Mouse (Mus musculus): ENCODE measurements around the gene Mapk10. TPM values are rescaled to one million over a fixed set of nuclear protein-coding genes. Genes with fewer than 3 reads are reported as not detected.

The Mapk10 gene
- polyA plus RNA-seq (2015; fragmentation: Nextera tagmentation; extraction: Ambion mirVana), result 2.0 and 2.6 TPM in 2 replicates

DNA sequence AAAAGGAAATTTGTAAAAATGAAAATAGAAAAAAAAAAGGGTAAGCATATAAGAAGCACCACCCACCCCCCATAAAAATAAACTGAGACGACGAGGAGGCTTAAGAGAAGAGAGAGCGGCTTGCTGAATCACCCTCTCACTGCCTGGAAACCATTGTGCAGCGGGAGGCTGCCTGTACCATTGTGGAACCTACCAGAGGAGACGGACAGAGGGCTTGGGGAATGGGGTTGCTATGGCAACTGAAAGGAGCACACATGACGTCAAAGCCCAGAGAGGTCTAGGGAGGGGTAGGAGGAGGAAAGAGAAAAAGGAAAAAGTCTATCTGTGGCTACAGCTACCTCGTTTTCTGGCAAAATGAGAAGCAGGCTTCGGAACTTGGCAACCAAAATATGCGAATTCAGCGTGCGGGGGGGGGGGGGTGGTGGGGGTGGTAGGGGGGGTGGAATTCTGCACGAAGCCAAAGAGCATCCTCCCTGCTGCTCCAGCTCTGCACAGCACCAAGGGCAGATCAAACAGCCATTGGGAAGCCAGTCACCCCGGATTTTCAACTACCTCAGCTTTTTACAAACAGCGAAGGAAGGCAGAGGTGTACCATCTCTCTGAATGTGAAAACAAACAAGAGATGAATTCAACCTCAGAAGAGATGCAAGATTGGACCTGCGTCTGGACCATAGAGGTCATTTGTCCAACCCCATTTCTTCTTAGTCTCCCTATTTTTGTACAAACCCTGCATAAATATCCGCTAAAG is at the start of gene Mapk10:
TSS of gene Mapk10 (minus strand) at position 234 of the 748 bp plus-strand sequence.
- peak within 1 kb of the TSS; percentile 62 for H3K4me2 ChIP-seq
- H3K9ac ChIP-seq, result no peak within 1 kb of the TSS
- H3K27ac ChIP-seq, result no peak within 1 kb of the TSS
- H3K27me3 ChIP-seq, result no peaks in the 10 kb centered on the region
- H3K4me1 ChIP-seq (replicated peaks), result peaks cover 7% of the 10 kb centered on the region
- H3K36me3 ChIP-seq, result no peaks in the 10 kb centered on the region
- WGBS, result 10% methylated on average over 16 of the region's 16 CpGs
- H3K9me3 ChIP-seq (replicated peaks), result no peaks in the 10 kb centered on the region
- H3K4me3 ChIP-seq, result peak within 1 kb of the TSS; percentile 38
- peak; percentile 90 for ATAC-seq (replicated peaks; ENCODE audit: insufficient number of reproducible peaks, insufficient read depth, low FRiP score, low read depth)

DNA sequence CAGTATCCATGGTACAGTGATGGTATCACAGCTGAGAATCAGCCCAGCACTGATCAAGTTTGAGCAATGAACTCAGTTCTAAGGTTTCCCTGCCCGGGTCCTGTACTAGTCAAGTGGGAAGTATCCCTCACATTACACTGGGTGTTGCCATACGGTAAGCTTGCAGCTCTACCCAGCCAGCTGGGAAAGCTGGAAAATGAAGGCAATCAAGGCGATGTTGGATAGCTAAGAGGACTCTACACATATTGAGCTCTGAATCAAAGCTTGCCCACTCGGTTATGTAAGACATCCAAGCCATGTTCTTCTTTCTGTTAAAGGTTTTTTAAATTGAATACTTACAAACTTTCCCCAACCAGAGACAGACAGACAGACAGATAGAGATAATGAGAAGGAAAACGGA is 45.0 kb upstream of the Mapk10 start:
- Histone ChIP-seq H3K4me3 (no peak overlapping the region), H3K27ac (no peak overlapping the region), H3K36me3 (no peaks in the 10 kb centered on the region), H3K4me1 (replicated peaks) (no peaks in the 10 kb centered on the region), H3K27me3 (no peaks in the 10 kb centered on the region), H3K4me2 (no peak overlapping the region), H3K9ac (no peak overlapping the region), H3K9me3 (replicated peaks) (no peaks in the 10 kb centered on the region)
- ATAC-seq (replicated peaks; ENCODE audit: insufficient number of reproducible peaks, insufficient read depth, low FRiP score, low read depth), result no peak
- 81% methylated on average over 5 of the region's 5 CpGs for WGBS

DNA sequence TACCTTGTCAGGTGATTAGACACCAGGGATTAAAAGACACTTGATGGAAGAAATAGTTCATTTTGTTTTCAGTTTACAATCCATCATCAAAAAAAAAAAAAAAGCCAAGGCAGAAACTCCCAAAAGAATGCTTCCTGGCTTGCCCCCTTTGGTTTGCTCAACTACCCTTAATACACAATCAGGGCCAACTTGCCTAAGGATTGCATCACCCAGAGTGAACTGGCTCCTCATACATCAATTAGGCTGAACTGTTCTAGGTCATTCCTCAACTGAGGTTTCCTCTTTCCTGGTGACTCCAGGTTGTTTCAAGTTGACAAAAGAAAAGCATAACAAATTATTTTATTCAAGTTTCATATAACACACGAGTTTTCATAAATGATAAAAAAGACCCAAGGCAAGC is 31.3 kb upstream of the Mapk10 start:
- no peaks in the 10 kb centered on the region for H3K27me3 ChIP-seq
- no peaks in the 10 kb centered on the region for H3K9me3 ChIP-seq (replicated peaks)
- H3K27ac ChIP-seq, result no peak overlapping the region
- no peaks in the 10 kb centered on the region for H3K36me3 ChIP-seq
- H3K9ac ChIP-seq, result no peak overlapping the region
- ATAC-seq (replicated peaks; ENCODE audit: insufficient number of reproducible peaks, insufficient read depth, low FRiP score, low read depth), result no peak
- H3K4me2 ChIP-seq, result no peak overlapping the region
- 54% methylated on average over 1 of the region's 1 CpGs for WGBS
- H3K4me3 ChIP-seq, result no peak overlapping the region
- H3K4me1 ChIP-seq (replicated peaks), result no peaks in the 10 kb centered on the region

DNA sequence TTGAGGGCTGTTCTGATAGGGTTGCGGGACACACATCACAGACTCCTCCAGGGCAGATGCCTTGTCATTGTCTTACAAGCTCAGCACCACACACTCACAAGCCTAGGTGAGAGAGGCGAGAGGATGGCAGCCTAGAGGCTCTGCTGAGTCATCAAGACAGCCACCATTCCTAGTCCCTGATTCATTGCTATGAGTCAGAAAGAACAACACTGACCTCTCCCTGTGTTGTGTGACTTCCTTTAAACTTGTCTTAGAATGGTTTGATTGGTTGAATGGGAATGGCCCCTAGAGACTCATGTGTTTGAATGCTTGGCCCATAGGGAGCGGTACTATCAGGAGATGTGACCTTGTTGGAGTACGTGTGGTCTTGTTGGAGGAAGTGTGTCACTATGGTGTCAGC is 20.7 kb upstream of the Mapk10 start:
- Histone ChIP-seq H3K4me1 (replicated peaks) (no peaks in the 10 kb centered on the region), H3K9ac (no peak overlapping the region), H3K27me3 (no peaks in the 10 kb centered on the region), H3K27ac (no peak overlapping the region), H3K4me2 (no peak overlapping the region), H3K4me3 (no peak overlapping the region), H3K9me3 (replicated peaks) (no peaks in the 10 kb centered on the region), H3K36me3 (no peaks in the 10 kb centered on the region)
- WGBS, result 76% methylated on average over 4 of the region's 4 CpGs
- no peak for ATAC-seq (replicated peaks; ENCODE audit: insufficient number of reproducible peaks, insufficient read depth, low FRiP score, low read depth)

DNA sequence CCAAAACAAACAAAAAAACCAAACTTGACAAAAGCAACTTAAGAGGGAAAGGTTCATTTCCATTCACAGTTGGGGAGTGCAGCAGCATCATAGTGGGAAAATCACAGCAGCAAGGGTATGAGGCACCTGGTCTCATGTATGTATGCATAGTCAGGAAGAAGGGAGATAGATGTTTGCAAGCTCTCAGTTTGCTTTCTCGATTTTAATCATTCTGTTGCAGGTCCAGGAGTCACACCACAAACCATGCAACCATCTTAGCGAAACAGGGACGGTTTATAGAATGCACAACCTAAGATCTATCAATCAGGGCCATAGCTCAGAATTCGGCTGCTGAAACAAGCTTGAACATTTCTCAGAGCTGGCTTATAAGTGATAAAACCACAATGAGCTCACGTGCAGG is 19.2 kb upstream of the Mapk10 start:
- Histone ChIP-seq H3K4me2 (no peak overlapping the region), H3K4me1 (replicated peaks) (no peaks in the 10 kb centered on the region), H3K4me3 (no peak overlapping the region), H3K27me3 (no peaks in the 10 kb centered on the region), H3K36me3 (no peaks in the 10 kb centered on the region), H3K9ac (no peak overlapping the region), H3K27ac (no peak overlapping the region), H3K9me3 (replicated peaks) (no peaks in the 10 kb centered on the region)
- 77% methylated on average over 5 of the region's 5 CpGs for WGBS
- no peak for ATAC-seq (replicated peaks; ENCODE audit: insufficient number of reproducible peaks, insufficient read depth, low FRiP score, low read depth)

DNA sequence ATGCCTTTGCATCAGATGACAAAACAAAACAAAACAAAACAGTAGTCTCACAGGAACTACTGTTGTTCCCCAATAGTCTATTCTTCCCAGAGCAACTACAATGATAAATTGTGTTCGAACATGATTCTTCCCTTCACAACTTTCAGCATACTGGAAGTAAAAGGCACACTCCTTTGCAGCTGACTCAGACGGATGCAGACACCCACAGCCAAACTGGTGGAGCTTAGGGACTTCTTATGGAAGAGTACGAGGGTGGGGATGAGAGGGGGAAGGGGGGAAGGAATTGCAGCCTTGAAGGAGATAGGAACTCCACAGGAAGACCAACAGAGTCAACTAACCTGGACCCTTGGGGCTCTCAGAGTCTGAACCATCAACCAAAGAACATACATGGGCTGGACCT is 18.2 kb upstream of the Mapk10 start:
- Histone ChIP-seq H3K27me3 (no peaks in the 10 kb centered on the region), H3K27ac (no peak overlapping the region), H3K9ac (no peak overlapping the region), H3K4me3 (no peak overlapping the region), H3K4me2 (no peak overlapping the region), H3K9me3 (replicated peaks) (no peaks in the 10 kb centered on the region), H3K36me3 (no peaks in the 10 kb centered on the region), H3K4me1 (replicated peaks) (no peaks in the 10 kb centered on the region)
- 66% methylated on average over 3 of the region's 3 CpGs for WGBS
- no peak for ATAC-seq (replicated peaks; ENCODE audit: insufficient number of reproducible peaks, insufficient read depth, low FRiP score, low read depth)

DNA sequence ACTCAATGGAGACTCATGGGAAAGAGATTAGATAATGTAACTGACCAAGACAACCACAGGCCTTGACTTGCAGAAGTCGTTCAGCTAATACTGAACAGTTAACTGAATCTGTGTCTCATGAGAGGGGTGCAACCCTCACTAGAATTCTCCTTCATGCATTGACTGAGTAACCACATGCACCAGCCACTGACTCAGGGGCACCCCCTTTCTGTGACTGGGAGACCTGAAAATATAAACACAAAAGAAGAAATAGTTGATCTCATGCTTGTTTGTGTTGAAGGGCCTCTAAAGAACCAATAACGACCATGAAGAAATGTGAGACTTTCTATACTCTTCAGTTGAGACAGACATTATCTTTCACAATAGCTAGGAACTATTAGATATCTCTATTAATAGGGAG is 10.9 kb upstream of the Mapk10 start:
- no peak overlapping the region for H3K4me2 ChIP-seq
- H3K9me3 ChIP-seq (replicated peaks), result no peaks in the 10 kb centered on the region
- H3K27ac ChIP-seq, result no peak overlapping the region
- H3K27me3 ChIP-seq, result no peaks in the 10 kb centered on the region
- H3K9ac ChIP-seq, result no peak overlapping the region
- no peaks in the 10 kb centered on the region for H3K4me1 ChIP-seq (replicated peaks)
- no peaks in the 10 kb centered on the region for H3K36me3 ChIP-seq
- no peak for ATAC-seq (replicated peaks; ENCODE audit: insufficient number of reproducible peaks, insufficient read depth, low FRiP score, low read depth)
- 24% methylated on average over 2 of the region's 2 CpGs for WGBS
- H3K4me3 ChIP-seq, result no peak overlapping the region

DNA sequence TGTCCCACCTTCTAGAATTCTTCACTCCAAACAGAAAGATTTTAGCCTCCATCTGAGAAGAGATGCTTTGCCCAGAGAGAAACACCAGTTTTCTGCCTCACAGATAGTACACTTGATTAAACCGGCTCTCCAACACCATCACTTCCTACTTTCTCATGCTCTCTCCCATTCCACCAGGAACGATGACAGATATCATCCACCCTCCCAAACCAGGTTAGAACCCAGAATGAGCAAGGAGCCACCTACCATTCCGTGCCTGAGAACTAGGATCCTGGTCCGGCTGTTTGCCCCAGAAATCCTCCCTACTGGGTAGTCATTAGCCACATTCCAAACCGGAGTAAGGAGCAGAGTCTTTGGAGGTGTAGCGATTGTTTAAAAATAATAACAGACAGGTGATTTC is 490 bp downstream of the Mapk10 start:
- Histone ChIP-seq H3K4me2 (peak overlapping the region; percentile 62), H3K4me3 (peak overlapping the region; percentile 38), H3K9ac (no peak overlapping the region), H3K4me1 (replicated peaks) (peaks cover 7% of the 10 kb centered on the region), H3K9me3 (replicated peaks) (no peaks in the 10 kb centered on the region), H3K27me3 (no peaks in the 10 kb centered on the region), H3K36me3 (no peaks in the 10 kb centered on the region), H3K27ac (no peak overlapping the region)
- WGBS, result 31% methylated on average over 6 of the region's 6 CpGs
- ATAC-seq (replicated peaks; ENCODE audit: insufficient number of reproducible peaks, insufficient read depth, low FRiP score, low read depth), result no peak

DNA sequence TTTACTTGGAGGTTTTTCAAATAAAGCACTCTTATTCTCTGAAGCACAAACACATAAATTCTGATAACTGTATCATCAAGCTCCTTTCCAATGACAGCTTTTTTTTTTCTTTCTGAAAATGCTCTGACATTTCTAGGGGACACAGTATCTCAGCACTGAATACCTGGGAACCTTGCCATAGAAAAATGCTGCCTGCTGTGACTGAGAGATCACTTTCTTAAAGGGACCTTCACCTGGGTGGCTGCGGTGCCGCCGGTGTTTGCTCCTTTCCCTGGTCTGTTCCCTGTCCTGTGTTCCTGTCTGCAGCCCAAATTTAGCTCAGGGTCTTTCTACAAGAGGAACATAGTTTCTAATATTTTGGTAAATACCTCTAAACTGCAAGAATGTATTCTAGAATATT is 1.1 kb downstream of the Mapk10 start:
- Histone ChIP-seq H3K9ac (no peak overlapping the region), H3K9me3 (replicated peaks) (no peaks in the 10 kb centered on the region), H3K27ac (no peak overlapping the region), H3K4me3 (no peak overlapping the region), H3K4me2 (peak overlapping the region; percentile 39), H3K4me1 (replicated peaks) (peaks cover 7% of the 10 kb centered on the region), H3K27me3 (no peaks in the 10 kb centered on the region), H3K36me3 (no peaks in the 10 kb centered on the region)
- ATAC-seq (replicated peaks; ENCODE audit: insufficient number of reproducible peaks, insufficient read depth, low FRiP score, low read depth), result no peak
- 45% methylated on average over 3 of the region's 3 CpGs for whole genome bisulfite sequencing

DNA sequence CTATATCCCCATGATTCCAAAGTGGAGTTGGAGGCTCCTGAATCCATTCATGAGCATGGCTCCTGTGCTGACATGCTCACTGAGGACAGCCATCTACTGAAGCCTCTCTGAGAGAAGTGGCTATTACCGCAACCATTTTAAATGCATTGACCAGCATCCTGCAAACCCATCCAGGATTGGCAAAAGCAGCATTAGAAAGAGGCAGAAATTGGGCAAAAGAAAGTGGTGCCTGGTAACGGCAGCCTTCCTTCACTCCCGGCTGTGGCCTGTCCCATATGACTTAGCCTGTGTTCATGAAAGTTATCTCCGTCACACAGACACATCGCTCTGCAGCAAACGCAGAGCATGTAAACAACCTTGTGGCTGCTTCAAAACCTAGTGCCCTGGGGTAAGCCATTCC is 1.6 kb downstream of the Mapk10 start:
- peaks cover 7% of the 10 kb centered on the region for H3K4me1 ChIP-seq (replicated peaks)
- H3K4me3 ChIP-seq, result 0 out of 2 replicates have a peak overlapping the region, but pooled peaks have one; percentile 4
- no peaks in the 10 kb centered on the region for H3K36me3 ChIP-seq
- WGBS, result 54% methylated on average over 6 of the region's 6 CpGs
- peak overlapping the region; percentile 39 for H3K4me2 ChIP-seq
- H3K9ac ChIP-seq, result no peak overlapping the region
- H3K27ac ChIP-seq, result no peak overlapping the region
- H3K9me3 ChIP-seq (replicated peaks), result no peaks in the 10 kb centered on the region
- ATAC-seq (replicated peaks; ENCODE audit: insufficient number of reproducible peaks, insufficient read depth, low FRiP score, low read depth), result no peak
- H3K27me3 ChIP-seq, result no peaks in the 10 kb centered on the region

DNA sequence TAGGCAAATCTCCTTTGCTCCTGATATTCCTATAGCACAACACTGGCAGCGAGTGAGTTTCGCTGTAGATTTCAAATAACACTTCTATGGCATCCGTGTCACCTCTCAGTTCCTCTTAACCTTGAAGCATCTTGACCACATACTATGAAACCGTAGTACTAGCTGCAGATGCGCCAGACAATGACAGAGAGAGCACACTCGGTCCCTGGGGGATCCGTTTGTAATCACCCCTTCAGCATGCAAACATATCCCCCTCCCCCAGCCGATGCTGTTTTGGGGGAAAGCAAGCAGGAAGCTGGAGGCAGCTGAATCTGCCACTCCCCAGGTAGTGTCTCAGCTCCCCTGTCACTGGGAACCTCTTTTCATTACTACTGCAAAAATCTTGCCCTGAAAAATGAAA is 2.3 kb downstream of the Mapk10 start:
- no peak for ATAC-seq (replicated peaks; ENCODE audit: insufficient number of reproducible peaks, insufficient read depth, low FRiP score, low read depth)
- H3K4me2 ChIP-seq, result no peak overlapping the region

DNA sequence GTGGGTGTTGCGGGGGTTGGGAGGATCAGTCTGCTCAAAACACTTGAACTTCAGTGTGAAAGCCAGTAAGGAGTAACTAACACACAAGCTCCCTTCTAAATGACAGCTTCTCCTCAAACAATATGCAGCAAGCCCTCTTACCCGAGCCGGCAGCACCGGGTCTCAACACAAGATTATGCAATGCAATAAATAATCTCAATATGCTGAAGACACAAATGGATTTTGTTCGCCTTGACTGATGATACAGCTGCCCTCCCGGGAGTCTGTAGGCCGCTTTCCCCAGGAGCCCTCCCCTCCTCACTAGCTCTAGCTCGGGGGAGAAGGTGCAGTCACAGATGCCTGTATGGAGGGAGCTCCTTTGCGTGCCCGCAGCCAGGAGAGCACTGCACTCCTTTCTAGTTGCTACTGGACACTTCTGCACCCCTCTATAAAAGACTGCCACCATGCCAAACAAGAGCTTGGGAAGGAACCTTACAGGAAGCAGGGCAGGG is 3.1 kb downstream of the Mapk10 start:
- no peak for ATAC-seq (replicated peaks; ENCODE audit: insufficient number of reproducible peaks, insufficient read depth, low FRiP score, low read depth)
- Histone ChIP-seq H3K9me3 (replicated peaks) (no peaks in the 10 kb centered on the region), H3K4me2 (no peak overlapping the region), H3K4me3 (no peak overlapping the region), H3K4me1 (replicated peaks) (peaks cover 7% of the 10 kb centered on the region), H3K36me3 (no peaks in the 10 kb centered on the region), H3K27ac (no peak overlapping the region), H3K27me3 (no peaks in the 10 kb centered on the region), H3K9ac (no peak overlapping the region)
- 75% methylated on average over 10 of the region's 10 CpGs for WGBS

More for the DNA sequence above, 2.3 kb downstream of the Mapk10 start:
- no peaks in the 10 kb centered on the region for H3K27me3 ChIP-seq
- no peak overlapping the region for H3K9ac ChIP-seq
- WGBS, result 57% methylated on average over 8 of the region's 8 CpGs
- H3K4me3 ChIP-seq, result no peak overlapping the region
- H3K9me3 ChIP-seq (replicated peaks), result no peaks in the 10 kb centered on the region
- peaks cover 7% of the 10 kb centered on the region for H3K4me1 ChIP-seq (replicated peaks)
- no peak overlapping the region for H3K27ac ChIP-seq
- no peaks in the 10 kb centered on the region for H3K36me3 ChIP-seq
